Mouse (Mus musculus): ENCODE results near the gene Nup214. TPM values are rescaled to one million over a fixed set of nuclear protein-coding genes. Genes with fewer than 3 reads are reported as not detected.
A peak's percentile ranks its signal among the peaks of the same experiment; 100 is the strongest.

Nup214 gene
- total RNA-seq, 2 experiments from 2014 or later = 43.0 to 62.5 TPM

DNA sequence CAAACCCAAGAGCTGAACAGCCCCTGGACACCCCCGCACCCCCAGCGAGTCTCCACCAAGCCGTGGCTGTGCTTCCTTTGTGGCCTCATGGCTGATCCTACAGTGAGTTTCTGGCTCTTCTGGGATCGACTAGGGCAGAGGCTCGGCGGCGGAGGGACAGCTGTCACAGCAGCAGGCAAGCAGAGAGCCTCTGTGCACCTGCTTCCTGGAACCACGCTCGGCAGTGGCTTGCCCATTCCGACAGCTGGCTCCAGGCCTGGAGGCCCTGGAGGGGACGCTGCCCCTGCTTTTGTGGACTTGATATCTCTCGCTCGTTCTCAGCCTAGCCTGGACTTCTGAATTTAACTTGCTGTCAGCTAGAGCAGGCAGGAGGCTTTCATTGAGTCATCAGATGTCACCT lies 90.7 kb downstream of the Nup214 start:
- no peak for DNase-seq (ENCODE audit: low spot score in 2 of 2)

DNA sequence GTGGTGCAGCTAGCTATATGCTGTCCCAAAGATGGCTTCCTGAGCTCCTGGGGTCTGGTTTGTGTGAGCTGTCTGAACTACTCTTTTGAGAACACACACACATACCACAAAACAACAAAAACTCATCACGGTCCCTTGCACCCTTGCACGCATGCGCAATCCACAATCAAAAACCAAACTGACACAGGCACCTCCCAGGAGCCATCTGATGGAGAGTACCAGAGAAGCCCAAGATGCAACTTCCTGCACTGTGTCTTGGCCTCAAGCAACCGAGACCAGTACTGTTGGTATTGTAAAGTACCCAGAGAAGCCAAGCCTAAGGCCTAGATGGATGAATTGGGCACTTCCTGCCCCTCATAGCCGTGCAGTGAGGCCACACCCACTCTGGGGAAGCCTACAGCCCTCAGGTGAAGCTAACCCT lies 91.1 kb downstream of the Nup214 start:
- DNase-seq (ENCODE audit: low spot score in 2 of 2) = no peak

- DNase-seq (ENCODE audit: low spot score in 2 of 2) = no peak
Observed at GRCm38 (mm10) chr2:32066005-32066404, 91.8 kb downstream of the Nup214 start.

DNA sequence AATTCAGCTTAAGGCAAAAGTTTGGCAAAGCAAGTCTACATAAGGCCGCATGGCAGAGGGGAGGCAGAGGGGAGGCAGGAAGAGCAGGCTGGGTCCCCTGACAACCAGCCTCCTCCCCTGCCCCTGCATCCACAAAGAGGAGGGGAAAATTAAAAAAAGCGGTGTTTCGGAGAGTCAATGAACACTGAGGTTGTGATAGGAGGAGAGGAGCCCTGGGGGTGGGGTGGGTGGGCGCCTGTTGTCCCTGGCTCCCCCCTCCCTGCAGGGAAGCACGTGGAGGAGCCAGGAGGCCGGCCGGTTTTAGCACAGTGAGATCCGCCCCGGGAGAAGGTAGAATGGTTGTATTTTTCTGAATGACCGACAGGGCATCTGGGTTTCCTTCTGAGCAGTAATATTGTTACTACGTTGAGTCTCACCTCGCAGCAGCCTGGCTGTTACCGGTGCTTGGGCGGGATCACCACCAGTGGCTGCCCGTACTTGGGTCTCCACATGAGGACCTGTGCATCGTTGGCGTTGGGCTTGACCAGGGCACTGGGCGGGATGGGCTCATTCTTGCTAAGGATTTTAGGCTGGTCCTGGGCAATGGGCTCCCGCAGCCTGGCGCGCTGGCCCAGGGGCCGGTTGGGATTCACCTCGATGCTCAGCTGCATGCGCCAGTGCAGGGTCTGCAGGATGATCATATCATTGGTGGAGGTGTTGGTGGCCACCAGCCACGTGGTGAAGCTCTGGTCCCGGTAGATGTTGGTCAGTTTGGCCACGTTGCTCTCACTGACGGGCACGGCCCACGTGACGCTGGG lies 94.8 kb downstream of the Nup214 start:
- DNase-seq (ENCODE audit: low spot score in 2 of 2) = no peak

GRCm38 (mm10) chr2:32070747-32071146 lies 96.5 kb downstream of the Nup214 start:
- no peak for DNase-seq (ENCODE audit: low spot score in 2 of 2)

DNA sequence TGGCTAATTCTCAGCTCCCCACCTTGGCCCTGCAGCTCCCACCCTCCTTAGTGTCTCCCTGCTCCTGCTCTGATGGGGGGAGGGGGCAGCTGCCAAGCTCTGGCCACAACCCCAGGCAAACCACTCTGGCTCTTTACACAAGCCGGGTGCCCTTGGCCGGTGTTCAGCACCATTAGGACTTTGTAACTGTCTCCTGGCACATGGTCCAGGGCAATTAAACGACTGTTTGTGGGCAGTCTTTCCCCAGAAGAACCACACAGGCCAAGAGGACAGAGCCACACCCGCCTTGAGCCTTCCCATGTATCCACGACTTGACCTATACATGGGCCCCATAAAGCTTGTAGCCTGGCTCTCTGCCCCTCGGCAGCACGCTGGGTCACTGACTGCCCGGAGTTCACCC lies 100.2 kb downstream of the Nup214 start:
- no peak for DNase-seq (ENCODE audit: low spot score in 2 of 2)

DNA sequence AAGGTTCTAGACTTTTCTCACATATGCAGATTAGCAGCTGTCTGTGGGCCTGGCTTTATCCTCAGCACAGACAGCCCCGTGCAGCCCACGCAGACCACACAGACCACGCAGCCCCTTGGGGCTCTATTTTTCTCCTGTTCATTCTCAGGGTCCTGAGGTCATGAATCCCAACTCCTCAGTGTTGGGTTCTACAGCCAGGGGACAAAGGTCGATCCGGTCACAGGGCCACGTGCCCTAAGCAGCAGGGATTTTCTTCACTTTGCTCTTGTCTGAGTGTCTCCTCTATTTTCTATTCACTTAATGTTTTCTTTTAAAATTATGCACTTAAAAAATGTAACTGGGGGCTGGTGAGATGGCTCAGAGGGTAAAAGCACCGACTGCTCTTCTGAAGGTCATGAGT lies 101.1 kb downstream of the Nup214 start:
- no peak for DNase-seq (ENCODE audit: low spot score in 2 of 2)

- no peak for DNase-seq (ENCODE audit: low spot score in 2 of 2)
Observed at GRCm38 (mm10) chr2:32077744-32078143, 103.5 kb downstream of the Nup214 start.

DNA sequence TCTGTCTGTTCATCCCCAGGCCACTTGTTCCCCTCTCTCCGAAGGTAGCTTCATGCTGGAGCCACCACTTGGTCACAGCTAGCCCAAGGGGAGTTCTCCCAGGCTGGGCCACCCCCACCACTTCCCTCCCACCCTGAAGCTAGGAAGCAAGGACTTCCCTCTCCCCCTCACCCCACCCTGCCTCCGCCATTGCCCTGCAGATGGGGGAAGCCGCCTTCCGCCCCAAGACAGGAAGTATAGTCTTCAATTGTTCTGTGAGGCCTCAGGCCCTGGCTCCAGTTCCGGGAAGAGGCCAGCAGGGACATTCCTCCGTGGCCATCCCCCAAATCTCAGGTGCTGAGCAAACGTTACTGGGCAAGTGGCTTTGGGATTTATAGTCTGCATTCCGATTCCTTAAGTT lies 104.3 kb downstream of the Nup214 start:
- no peak for DNase-seq (ENCODE audit: low spot score in 2 of 2)

DNA sequence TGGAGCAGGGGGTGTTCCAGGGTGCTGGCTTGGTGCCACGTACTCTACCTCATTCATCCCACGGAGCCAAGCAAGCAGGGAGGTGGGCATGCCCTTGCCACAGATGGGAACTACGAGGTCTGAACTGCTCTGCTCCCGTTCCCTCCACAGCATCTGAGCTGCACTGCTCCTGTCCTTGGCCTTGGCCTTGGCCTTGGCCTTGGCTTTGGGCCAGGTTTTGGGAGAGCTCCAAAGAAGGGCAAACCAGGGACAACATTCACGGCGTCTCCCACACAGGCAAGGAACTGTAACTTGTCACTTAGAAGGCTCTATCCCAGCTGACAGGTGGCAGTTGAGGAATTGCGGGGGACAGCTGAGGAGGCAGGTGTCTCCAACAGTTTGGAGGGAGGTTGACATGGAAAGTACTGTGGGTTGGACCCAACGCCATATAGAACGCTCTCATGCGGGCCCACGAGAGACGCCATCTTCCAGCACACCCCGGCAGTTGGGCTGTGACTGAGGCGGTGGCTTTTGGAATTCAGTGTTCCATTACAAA lies 105.0 kb downstream of the Nup214 start:
- DNase-seq (ENCODE audit: low spot score in 2 of 2) = peak in 1 of 2 experiments; percentile 49

DNA sequence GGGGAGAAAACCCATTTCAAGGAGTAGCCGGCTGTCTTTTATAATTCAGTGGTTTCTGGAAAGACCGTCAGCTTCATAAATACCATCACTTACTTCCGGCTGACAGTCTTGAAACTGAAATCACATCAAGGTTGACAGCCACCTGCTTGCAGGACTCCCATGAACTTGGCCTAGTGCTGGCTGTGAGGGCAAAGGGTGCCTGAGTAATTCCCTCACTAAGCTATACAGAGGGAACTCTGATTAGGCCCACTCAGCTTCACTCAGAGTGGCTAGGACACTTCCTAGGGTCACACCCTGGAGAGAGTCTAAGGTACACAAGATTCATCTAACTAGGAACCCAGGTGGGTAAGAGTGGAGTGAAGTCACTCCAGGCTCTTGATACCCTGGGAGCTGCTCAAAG lies 106.4 kb downstream of the Nup214 start:
- no peak for DNase-seq (ENCODE audit: low spot score in 2 of 2)

- no peak for DNase-seq (ENCODE audit: low spot score in 2 of 2)
Observed at GRCm38 (mm10) chr2:32081296-32081929, 107.2 kb downstream of the Nup214 start.

DNA sequence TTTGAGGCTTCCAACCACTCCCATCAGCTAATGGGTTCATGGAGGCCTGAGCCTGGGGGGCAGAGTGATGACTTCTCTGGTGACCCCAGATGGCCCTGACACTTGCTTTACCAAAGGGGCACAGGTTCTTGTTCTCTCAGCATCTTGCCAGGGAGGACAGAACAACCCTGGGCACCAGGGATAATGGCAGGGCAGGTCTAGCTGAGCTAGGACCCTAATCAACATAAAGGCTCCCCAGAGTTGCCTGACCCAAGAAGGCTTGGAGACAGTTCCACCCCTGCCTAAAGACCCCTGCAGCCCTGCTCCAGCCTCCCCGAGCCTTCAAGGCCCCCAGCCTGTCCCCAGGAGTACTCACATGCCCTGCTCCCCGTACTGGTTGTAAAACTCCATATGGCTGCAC lies 108.0 kb downstream of the Nup214 start:
- DNase-seq (ENCODE audit: low spot score in 2 of 2) = no peak

GRCm38 (mm10) chr2:32083159-32084011 lies 109.1 kb downstream of the Nup214 start:
- DNase-seq (ENCODE audit: low spot score in 2 of 2) = peak; percentile 30 to 59

DNA sequence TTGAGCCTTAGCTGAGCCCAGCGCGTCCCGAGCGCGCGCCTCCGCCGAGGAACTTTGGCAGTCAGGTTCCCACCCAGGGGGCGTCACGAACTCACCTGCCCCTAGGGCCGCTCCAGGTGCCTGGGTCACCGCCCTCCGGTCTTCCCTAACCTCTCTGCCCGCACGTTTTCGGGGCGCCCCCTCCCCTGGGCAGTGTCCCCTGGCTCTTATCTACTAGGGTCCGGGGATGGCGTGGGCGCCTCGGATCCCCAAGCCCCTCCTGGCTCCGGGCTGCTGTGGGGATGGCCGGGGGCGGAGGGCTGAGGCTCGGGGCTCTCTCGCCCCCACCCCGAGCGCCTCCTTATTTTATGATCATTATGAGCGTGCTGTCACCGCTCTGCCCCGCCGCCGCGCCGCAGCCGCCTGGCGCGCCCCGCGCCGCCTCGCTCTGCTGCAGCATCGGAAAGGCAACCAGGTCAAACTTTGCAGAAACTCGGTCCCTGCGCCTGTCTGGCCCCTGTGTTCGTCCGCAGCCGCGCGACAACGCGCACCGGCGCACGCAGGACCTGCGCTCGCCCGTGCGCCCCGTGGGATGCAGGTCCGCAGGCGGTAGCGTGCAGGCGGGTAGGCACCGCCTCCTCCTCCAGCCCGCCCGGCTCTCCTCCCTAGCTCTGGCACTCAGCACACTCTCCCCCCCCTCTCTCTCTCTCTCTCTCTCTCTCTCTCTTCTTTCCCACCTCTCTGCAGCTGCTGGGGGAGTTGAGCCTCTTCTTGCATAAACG lies 110.1 kb downstream of the Nup214 start, which contains the start of gene Fam78a:
Fam78a (minus strand) TSS at position 747 of the 761 bp plus-strand sequence.
- DNase-seq (ENCODE audit: low spot score in 2 of 2) = peak; percentile 14 to 38

- no peak for DNase-seq (ENCODE audit: low spot score in 2 of 2)
Observed at GRCm38 (mm10) chr2:32084872-32085199, 110.6 kb downstream of the Nup214 start.

DNA sequence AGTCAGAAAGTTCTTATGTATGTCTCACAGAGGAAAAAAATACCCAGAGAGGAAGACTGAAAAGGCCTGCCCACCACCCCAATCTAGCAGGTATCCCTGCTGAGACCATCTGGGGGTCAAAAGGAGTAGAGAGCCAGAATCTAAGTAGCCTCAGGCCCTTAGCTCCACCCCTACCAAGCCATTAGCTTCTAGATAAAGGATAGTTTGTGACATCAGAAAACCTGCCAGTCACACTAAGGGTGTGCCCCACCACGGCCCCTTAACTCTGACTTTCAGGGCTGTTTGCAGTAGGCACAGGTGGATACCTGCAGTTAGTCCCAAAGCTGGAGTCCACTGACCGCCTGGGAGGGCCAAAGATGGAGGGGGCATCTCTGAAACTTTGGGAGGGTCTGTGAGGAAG lies 111.0 kb downstream of the Nup214 start:
- DNase-seq (ENCODE audit: low spot score in 2 of 2) = no peak

DNA sequence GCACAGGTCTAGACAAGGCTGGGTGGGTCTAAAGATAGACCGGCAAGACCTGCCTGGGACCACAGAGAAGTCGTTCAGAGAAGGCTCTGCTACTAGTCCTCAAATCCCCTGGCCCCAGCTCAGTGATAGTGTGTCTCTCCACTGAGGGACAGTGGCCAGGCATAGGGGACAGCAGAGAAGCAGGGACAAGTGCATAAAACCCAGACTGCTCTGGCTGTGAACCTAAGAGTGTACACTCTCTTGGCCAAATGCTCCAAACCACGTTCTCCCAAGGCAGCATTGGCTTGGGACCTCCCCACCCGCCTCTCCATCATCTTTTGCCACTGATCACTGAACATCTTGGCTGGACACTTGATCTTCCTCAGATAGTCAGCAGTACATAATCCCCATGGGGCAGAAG lies 113.4 kb downstream of the Nup214 start:
- DNase-seq (ENCODE audit: low spot score in 2 of 2) = no peak

- DNase-seq (ENCODE audit: low spot score in 2 of 2) = no peak
Observed at GRCm38 (mm10) chr2:32088372-32088981, 114.2 kb downstream of the Nup214 start.

DNA sequence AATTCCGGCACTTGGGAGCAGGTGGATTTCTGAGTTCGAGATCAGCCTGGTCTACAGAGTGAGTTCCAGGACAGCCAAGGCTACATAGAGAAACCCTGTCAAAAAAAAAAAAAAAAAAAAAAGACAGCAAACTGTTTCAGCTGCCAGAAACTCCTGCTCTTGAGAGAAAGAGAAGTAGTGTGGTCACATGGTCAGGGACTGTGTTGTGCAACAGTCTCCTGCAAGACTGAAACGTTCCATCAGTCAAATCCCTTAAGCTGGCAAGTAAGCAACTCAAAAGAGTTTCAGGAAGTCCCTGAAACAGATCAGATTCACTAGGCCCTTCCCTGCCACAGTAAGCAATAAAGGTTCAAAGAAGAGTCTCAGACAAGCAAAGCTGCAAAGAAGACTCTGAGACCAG lies 115.4 kb downstream of the Nup214 start:
- no peak for DNase-seq (ENCODE audit: low spot score in 2 of 2)

All from adrenal gland, adult 18-20 months (tissue).